Mouse (Mus musculus): ENCODE measurements around the gene AY761184.
"Not testable (repeated sequence)": the region's sequence is repeated elsewhere in the genome, so short reads cannot be mapped to it uniquely, and the experiment has no call there.

DNA sequence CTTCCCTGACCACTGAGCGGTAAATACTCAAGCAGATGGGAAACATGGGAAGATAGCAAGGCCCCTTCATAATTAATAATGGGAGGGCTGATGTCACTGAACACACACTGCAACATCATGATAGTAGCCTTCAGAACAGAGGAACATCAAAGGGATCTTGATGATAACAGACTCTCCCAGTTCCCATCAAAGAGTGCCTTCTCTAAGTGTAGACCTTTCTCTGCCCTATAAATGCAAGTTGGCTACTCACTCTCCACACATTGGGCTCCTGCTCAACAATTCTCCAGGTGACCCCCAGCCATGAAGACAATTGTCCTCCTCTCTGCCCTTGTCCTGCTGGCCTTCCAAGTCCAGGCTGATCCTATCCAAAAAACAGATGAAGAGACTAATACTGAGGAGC is 37.9 kb downstream of the AY761184 start, which contains the start of gene Defa34:
- not testable (repeated sequence) for TF ChIP-seq GATA1 (IDR thresholded peaks at IDR 0.05; ENCODE audit: borderline replicate concordance, low read length); FLI1 (IDR thresholded peaks at IDR 0.05; ENCODE audit: low read length)
